Mouse (Mus musculus): Measurements from ENCODE around the gene Vars.
"Not testable (repeated sequence)": the region's sequence is repeated elsewhere in the genome, so short reads cannot be mapped to it uniquely, and the experiment has no call there.

Gene Vars

DNA sequence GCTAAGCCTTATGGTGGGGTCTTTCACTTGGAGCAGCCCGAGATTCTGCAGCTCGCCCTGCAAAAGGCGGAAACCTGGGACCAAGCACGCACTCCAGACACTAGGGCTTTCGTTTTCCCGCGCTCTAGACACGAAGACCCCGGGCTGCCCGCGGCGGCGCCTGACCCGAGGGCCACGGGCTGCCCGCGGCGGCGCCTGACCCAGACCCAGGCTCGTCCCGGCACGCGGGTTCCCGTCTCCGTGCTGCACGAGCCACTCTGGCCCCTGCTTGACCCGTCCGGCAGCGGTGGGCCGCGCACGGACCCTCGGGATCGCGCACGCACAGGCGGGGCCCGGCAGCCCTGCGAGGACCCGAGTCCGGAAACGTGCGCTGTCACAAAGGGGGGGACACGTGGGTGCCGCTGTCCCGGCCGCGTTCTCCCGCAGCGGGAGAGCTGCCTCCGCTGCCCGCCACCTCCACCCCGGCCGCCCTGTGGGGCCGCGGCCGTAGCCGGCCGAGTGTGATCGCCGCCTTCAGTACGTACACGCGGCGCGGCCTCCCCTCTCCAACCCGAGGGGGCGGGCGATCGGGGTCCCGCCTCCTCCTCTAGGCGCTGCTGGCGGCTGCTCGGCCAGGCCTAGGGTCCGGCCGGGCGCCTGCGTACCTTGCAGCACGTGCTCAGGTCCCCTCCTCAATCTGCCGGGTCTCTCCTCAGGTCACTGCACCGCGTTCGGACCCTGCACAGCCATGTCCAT, at the start of gene Vars:
Gene Vars (plus strand): TSS at position 271 of the 735 bp plus-strand sequence.
- DNase-seq (ENCODE audit: low spot score in 2 of 2), result peak; percentile 90

DNA sequence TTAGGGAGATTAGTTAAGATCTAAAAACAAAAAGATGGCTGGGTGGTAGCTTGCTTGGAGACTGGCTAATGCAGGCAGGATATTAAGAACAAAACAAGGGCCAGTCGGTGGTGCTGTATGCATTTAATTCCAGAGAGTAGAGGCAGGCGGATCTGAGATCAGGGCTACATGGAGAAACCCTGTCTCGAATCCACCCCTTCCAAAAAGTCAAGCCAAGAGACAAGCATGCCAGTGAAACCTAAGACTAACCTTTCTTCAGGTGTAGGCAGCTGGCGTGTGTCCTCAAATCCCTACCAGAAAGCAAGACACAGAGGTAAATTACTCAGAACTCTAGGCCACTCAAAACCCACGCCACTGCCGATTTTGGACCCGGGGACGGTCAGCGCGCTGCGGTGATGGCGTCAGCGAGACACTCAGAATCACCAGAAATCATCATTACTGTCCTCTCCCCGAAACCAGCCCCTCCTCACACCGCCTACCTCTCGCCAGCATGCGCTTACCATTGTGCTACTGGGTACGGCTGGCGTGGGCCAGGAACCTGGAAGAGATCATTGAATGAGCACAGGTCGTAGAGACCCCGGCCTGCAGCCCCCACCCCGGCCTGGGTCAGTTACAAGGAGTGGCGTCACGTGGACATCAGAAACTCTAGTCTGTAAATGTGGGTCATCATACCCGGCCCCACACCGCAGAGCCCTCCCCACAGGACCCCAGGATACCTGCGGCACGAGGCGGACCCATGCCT, 49.0 kb upstream of the Vars start:
- no peak for DNase-seq (ENCODE audit: low spot score in 2 of 2)

DNA sequence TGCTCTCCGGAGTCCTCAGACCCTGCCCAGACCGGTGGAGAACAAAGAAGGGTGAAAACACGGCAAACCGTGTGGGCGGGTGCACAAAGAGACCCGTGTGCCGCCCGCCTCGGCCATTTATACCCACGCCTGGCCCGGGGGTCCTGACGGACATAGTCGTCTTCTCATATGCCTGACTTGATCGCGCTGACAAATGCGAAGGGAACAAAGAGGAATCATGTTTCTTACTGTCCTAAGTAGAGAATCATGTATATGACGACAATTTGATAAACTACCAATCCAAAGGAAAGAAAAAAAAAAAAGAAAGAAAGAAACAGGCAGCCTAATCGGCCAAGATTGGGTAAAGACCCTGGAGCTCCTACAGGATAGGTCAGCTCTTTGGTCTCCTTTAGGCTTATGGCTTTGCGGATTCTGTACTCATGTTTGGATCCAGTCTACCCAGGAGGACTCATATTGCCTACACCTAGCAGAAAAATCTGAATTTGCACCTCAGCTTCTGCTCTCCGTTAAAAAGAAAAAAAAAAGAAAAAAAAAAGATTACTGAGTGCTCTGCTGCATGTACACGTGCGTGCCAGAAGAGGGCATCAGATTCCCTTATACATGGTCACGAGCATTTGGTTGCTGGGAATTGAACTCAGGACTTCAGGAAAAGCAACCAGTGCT, 48.3 kb upstream of the Vars start:
- DNase-seq (ENCODE audit: low spot score in 2 of 2), result peak; percentile 81 to 83

DNA sequence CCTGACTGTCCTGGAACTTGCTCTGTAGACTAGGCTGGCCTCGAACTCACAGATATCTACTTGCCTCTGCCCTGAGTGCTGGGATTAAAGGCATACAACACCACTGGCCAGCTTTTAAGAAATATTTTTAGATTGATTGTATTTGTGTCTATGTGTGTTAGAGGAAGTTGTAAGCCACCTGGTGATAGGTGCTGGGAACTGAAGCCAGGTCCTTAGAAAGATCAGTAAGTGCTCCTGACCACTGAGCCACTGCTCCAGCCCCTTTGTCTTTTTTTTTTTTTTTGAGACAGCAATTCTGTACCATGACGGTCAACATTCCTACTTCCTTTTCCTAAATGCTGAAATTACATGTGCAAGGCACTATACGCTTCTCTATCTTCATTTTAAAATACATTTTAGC, 47.5 kb upstream of the Vars start:
- no peak for DNase-seq (ENCODE audit: low spot score in 2 of 2)

DNA sequence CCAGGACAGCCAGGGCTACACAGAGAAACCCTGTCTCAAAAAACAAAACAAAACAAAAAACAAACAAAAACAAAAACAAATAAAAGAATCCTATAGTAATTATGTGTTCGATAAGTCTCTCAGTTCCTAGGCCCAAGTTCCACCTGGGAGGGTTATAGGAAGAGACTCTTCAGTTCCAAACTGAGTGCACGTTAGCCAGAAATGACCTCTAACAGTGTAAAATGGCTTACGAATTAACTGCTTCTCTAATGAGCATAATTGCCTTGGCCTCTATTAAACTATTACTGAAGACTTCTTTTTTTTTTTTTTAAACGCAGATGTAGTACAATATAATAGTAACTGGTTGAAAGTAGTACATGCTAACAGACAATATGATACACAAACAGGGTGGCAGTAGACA, 46.9 kb upstream of the Vars start:
- no peak for DNase-seq (ENCODE audit: low spot score in 2 of 2)

DNA sequence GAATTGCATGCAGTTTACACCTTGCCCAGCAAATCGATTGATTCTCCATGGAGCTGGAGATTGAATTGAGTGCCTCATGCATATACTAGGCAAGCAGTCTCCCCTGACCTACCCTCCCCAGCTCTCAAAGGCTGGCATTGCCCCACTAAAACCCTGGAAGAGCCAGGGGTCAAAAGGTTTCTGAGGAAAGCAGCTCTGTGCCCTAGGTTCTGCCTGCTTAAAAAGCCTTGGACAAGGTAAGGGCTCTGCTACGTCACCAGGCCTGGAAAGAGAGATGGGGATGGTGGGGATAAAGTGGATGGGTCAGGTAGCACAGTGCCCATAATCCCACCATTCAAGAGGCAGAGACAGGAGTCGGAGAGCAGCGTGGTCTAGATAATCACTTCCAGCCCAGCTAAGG, 46.0 kb upstream of the Vars start:
- DNase-seq (ENCODE audit: low spot score in 2 of 2), result no peak

DNA sequence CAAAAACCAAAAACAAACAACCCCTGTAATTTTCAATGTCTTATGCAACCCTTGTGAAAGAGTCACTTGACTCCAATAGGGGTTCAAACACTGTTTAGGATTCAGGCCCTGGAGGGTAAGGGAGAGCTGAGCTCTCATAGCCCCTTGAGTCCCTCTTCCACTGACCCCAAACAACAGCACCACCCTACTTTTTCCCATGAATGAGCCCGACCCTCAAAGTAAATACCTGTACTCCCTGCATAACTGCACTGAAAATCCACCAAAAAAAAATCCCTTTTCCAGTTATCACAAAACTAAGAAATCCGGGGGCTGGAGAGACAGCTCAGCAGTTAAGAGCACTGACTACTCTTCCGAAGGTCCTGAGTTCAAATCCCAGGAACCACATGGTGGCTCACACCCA, 44.9 kb upstream of the Vars start:
- no peak for DNase-seq (ENCODE audit: low spot score in 2 of 2)

DNA sequence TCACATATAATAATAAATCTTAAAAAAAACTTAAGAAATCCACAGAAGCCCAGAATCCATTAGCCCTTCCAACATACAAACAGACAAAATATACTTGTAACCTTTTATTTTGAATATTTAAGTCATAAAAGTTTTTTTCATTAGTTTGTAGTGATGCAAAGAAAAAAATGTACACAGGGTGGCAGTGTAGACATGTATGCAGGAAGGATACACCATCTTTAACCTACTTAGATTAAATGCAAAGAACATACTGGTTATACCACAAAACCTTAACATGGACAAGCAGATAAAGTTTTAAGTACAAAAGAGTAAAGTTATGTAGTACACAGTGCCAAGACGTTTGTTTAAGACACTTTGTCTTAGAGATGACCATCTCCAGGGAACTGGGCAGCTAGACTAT, 44.4 kb upstream of the Vars start:
- DNase-seq (ENCODE audit: low spot score in 2 of 2), result no peak

DNA sequence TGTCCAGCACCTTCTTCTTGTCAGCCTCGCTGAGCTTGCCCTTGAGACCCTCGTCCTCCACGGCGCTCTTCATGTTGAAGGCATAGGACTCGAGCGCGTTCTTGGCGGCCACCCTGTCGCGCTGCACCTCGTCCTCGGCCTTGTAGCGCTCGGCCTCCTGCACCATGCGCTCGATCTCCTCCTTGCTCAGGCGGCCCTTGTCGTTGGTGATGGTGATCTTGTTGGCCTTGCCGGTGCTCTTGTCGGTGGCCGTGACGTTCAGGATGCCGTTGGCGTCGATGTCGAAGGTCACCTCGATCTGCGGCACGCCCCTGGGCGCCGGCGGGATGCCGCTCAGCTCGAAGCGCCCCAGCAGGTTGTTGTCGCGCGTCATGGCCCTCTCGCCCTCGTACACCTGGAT, 43.5 kb upstream of the Vars start:
- DNase-seq (ENCODE audit: low spot score in 2 of 2), result not testable (repeated sequence)

DNA sequence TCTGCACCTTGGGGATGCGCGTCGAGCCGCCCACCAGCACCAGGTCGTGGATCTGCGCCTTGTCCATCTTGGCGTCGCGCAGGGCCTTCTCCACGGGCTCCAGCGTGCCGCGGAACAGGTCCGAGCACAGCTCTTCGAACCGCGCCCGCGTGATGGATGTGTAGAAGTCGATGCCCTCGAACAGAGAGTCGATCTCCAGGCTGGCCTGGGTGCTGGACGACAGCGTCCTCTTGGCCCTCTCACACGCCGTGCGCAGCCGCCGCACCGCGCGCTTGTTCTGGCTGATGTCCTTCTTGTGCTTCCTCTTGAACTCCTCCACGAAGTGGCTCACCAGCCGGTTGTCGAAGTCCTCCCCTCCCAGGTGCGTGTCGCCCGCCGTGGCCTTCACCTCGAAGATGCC, 42.8 kb upstream of the Vars start:
- DNase-seq (ENCODE audit: low spot score in 2 of 2), result not testable (repeated sequence)

DNA sequence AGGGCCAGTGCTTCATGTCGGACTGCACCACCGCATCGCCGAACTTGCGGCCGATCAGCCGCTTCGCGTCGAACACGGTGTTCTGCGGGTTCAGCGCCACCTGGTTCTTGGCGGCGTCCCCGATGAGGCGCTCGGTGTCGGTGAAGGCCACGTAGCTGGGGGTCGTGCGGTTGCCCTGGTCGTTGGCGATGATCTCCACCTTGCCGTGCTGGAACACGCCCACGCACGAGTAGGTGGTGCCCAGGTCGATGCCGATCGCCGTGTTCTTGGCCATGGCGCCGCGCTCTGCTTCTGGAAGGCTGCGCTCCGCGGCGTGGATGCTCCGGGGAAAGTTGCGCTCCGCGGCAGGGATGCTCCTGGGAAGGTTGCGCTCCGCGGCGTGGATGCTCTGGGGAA, 42.1 kb upstream of the Vars start:
- DNase-seq (ENCODE audit: low spot score in 2 of 2), result not testable (repeated sequence)

DNA sequence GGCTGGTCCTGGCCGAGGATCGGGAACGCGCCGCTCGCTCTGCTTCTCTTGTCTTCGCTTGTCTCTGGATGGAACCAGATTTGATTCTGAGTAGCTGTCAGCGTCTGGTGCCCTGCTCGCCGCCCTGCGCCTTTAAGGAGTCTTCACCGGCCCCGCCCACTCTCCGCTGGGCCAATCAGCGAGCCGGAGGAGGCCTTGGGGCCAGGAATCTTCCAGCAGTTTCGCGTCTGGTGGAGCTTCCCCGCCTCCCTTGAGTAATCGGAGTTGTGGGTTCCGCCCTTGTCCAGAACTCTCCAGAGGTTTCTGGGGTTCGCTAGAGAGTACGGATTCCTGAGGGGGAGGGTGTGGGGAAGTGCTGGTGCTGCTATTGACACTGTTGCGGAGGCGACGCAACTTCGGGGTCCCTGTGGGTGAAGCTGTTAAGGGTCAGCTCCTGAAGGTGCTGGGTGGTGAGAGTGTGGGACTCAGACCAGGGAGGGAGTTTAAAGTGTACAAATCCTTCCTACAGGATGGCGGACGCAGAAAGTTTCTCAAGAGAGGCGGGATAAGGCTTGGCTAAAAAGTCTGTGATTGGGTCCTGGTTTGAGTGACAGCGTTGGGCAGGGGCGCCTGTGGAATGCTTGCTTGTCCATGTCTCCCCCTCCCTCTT, 41.5 kb upstream of the Vars start, which contains the start of gene Hspa1b:
Gene Hspa1b (minus strand): TSS at position 109 of the 649 bp plus-strand sequence.
- peak; percentile 94 for DNase-seq (ENCODE audit: low spot score in 2 of 2)

DNA sequence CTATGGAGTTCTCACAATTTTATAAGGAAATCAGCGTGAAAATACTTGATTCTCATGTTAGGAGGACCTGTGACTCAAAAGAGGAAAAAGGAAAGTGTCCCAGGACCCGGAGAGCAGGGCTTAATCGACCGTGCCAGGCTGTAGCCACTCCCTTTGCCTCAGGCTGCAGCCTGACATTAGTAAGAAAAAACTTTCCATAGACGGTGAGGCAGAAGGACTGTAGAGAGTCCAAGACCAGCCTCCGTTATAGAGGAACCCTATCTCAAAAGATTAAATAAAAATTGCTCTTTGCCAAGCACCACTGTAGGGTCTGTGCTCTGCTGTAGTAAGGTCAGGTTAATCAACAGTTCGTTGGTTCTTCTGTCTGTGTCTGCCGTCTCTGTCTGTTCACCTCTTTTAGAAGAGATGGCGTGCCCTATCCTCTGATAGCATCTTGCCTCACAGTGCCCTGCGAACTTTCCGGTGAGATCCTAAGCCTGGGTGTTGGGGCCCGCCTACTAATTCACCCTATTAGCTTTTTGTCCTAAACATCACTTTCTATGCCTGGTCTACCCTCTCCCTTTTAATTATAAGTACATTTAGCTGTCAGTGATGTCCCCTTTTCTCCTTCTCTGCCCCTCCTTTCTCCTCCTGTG, 40.8 kb upstream of the Vars start:
- DNase-seq (ENCODE audit: low spot score in 2 of 2), result peak in 1 of 2 experiments; percentile 72

DNA sequence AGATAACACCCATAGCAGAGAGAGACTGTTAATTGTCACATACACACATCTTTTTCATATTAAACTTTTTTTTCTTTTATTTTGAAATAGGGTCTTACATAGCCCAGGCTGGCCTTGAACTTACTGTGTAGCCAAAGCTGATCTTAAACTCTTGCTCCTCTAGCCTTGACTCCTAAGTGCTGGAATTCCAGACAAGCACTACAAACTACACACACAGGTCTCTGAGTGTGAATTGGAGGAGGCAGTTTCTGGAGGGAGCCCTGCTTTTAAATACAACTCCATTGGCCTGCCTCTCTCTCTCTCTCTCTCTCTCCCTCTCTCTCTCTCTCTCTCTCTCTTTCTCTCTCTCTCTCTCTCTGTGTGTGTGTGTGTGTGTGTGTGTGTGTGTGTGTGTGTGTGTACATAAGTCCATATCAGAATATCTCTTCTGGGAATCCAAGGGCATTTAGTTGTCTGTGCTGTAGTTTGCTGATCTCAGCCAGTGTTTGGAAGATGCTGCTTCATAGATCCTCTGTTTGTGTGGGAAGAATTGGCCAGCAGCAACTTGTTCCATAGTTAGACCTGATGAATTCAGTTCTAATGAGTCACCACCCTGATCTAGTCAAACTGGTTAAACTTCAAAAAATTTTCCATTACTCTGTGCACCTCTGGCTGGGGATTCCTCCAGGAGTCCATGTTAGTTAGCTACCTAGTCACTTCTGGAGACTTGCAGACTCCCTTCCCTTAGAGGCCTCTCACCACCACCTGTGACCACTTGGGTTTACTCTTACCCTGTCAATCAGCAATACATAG, 39.9 kb upstream of the Vars start:
- peak in 1 of 2 experiments; percentile 32 for DNase-seq (ENCODE audit: low spot score in 2 of 2)

DNA sequence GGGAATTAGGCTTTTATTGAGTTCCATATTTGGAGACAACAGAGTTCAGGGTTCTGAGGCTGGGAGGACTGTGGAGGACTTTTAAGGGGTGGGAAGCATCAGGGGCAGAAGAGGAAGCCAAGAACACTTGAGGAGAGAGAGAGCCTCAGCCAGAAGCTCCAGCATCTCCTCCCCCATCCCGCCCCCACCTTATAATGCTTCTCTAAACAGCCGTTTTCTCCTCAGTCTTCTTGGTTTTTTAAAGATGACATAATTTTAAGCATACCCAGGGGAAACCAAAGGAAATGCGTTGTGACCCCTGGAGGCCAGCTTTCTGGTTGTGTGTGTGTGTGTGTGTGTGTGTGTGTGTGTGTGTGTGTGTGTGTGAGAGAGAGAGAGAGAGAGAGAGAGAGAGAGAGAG, 38.7 kb upstream of the Vars start:
- DNase-seq (ENCODE audit: low spot score in 2 of 2), result peak in 1 of 2 experiments; percentile 44

DNA sequence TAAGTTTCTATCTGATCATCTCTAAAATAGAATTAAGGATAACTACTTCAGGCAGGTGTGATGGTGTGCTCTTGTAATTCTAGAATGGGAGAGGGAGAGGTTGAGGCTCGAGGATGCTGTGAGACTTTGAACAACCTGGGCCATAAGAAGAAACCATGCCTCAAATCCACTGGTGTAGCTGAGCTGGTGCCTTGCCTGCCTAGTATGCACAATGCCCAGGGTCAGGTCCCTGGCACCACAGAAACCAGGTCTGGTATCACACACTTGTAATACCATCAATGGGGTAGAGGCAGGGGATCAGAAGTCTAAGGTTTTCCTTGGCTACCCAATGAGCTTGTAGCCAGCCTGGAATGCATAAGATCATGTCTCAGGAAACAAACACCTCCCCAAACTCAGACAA, 37.9 kb upstream of the Vars start:
- DNase-seq (ENCODE audit: low spot score in 2 of 2), result no peak

DNA sequence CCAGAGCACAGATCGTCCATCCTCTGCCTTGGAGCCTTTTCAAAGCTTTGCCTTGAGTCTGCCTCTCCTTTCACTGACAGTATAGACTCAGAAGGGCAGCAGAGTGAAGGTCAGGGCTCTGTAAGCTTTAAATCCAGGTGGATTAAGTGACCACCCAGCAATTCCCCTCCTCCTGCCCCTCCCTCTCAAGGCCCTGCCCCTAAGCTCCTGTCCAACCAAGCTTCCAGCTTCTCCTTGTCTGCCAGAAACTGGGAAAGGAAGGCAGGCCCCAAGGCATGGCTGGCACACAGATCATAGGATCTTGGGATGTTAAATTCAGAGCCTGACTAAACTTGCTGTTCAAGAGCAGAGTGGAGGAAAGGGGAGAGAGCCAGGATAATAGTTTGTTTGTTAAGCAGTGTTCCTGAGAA, 36.1 kb upstream of the Vars start:
- no peak for DNase-seq (ENCODE audit: low spot score in 2 of 2)

DNA sequence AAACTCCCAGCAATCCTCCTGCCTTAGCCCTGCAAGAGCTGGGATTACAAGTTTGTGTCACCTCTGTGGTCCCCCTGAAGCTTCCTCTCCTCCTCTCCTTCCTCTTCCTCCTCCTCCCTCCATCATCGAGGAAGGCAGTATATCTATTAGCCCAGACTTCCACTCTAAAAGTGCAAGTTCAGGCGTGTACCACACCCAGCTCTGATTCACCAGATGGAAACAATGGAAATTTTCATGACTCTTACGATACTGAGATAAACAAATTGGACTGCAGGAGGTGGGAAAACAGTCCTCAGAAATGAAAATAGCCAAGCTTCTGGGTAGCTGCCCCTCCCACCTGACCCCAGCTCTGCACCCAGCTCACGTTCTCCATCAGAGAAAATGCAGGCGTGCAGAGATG, 35.2 kb upstream of the Vars start:
- peak in 1 of 2 experiments; percentile 41 for DNase-seq (ENCODE audit: low spot score in 2 of 2)

DNA sequence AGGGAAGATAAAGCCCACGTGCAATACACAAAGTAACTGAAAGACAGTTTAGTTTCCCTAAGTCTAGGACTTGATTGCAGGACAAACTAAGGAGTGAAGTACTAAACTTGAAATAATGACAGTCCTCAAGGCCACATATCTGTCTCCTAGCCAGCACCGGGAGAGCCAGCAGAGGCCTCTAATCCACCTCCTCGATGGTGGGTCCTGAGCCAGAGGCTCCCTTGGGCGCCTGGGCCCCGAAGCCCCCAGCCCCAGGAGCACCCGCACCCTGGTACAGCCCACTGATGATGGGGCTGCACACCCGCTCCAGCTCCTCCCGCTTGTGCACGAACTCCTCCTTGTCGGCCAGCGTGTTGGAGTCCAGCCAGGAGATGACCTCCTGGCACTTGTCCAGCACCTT, 31.0 kb upstream of the Vars start, which contains the start of gene Gm20481:
Gene Gm20481 (plus strand): TSS at position 91 of the 400 bp plus-strand sequence.
- not testable (repeated sequence) for DNase-seq (ENCODE audit: low spot score in 2 of 2)

DNA sequence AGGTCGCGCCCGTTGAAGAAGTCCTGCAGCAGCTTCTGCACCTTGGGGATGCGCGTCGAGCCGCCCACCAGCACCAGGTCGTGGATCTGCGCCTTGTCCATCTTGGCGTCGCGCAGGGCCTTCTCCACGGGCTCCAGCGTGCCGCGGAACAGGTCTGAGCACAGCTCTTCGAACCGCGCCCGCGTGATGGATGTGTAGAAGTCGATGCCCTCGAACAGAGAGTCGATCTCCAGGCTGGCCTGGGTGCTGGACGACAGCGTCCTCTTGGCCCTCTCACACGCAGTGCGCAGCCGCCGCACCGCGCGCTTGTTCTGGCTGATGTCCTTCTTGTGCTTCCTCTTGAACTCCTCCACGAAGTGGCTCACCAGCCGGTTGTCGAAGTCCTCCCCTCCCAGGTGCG, 29.9 kb upstream of the Vars start:
- not testable (repeated sequence) for DNase-seq (ENCODE audit: low spot score in 2 of 2)

DNA sequence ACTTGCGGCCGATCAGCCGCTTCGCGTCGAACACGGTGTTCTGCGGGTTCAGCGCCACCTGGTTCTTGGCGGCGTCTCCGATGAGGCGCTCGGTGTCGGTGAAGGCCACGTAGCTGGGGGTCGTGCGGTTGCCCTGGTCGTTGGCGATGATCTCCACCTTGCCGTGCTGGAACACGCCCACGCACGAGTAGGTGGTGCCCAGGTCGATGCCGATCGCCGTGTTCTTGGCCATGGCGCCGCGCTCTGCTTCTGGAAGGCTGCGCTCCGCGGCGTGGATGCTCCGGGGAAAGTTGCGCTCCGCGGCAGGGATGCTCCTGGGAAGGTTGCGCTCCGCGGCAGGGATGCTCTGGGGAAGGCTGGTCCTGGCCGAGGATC, 29.1 kb upstream of the Vars start:
- DNase-seq (ENCODE audit: low spot score in 2 of 2), result not testable (repeated sequence)
